Mouse (Mus musculus): ENCODE measurements around the gene E4f1. TPM values are rescaled to one million over a fixed set of nuclear protein-coding genes. Genes with fewer than 3 reads are reported as not detected.

E4f1 gene
- 12.2 and 24.5 TPM in 2 replicates for polyA plus RNA-seq (2015; fragmentation: Nextera tagmentation; extraction: Ambion mirVana)

DNA sequence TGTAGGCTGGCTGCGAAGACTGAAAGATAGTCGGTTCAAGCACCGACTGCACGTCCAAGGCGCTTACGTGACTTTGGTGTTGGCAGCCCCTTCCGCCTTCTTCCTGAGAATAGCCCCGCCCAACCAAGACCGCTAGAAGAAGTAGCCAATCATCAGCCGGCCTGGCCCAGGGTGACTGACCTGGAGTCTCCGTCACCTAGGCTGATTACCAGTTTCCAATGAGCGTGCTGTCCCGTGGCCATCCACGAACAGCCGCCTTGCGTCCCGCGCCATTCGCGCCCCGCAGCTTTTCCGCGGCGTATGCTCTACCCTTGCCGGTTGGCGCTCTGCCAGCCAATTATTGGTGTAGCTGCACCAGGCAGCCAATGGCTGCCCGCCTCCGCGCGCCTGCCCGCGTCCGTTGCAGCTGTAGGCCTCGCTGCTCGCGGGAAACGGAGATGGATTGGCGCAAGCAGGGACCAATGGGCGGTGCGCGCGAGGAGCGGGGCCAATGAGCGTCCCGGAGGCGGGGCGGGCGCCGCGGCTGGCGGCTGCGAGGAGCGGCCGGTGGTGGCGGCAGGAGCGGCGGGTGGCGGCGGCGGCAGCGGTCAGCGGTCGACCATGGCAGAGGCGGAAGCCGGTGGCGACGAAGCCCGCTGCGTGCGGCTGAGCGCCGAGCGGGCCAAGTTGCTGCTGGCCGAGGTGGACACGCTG lies at the start of gene E4f1, which contains the start of gene Pgp:
Gene E4f1, minus strand, starts transcription at position 404 of the 693 bp plus-strand sequence.
Gene Pgp, plus strand, starts transcription at position 483 of the 693 bp plus-strand sequence.
- DNase-seq (ENCODE audit: low spot score): peak; percentile 98

DNA sequence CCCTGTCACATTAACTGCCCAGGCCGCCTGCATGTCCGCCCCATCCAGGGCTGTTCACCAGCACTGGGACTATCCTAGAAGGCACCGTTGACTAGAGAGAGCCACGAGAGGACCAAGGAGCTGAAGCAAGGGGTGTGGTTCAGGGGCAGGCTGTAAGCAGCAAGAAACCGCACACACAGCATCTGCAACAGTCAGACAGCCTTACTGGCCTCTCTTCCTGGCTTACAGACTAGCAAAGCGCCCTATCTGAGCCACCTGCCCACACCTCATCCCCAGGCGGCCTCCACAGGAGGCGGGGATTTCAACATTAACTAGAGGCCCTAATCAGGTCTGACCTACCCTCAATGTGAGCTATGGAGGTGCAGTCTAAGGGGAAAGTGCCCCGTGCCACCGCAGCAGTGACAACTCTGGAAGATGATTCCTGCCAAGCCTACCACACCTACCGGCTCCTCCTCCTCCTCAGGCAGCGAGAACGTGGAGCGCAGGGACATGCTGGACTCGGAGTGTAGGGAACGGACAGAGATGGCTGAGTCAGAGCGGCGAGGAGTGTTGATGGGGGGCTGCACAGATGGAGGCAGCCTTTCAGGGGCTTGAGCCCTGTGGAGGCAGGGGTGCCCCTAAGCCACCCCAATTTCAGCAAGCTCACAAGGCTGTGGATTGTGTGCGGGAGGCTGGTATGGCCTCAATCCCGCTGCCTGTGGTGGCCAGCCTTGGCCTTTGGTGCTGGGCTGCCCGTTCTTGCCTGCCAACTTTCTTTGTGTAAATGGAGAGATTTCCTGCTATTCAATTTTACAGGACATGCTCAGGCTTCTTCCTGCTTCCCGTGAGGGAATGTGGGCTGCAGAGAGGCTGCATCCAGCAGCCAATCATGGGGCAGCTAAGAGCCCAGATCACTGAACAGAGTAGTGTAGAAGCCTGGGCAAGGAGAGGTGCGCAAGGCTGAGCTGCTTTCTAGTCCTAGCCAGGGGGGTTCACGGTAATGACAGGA lies 44.5 kb upstream of the E4f1 start:
- no peak for DNase-seq (ENCODE audit: low spot score)

DNA sequence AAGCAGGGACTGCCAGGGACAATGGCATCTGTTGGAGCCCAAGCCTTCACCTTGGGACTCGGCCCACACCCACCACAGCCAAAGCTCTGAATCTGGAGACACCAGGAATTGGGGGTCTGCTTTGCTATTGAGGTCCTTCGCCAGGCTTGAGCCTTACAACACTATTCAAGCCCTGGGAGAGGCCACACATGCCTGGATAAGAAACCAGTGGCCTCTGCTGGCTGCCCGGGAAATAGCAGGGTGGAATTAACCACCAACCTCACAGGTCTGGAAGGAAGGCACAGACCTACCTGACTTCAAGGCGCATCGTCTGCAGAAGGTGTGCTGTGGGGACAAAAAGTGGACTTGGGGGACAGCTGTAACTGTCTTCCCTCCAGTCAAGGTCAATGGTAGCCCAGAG lies 43.5 kb upstream of the E4f1 start:
- DNase-seq (ENCODE audit: low spot score): peak; percentile 15

DNA sequence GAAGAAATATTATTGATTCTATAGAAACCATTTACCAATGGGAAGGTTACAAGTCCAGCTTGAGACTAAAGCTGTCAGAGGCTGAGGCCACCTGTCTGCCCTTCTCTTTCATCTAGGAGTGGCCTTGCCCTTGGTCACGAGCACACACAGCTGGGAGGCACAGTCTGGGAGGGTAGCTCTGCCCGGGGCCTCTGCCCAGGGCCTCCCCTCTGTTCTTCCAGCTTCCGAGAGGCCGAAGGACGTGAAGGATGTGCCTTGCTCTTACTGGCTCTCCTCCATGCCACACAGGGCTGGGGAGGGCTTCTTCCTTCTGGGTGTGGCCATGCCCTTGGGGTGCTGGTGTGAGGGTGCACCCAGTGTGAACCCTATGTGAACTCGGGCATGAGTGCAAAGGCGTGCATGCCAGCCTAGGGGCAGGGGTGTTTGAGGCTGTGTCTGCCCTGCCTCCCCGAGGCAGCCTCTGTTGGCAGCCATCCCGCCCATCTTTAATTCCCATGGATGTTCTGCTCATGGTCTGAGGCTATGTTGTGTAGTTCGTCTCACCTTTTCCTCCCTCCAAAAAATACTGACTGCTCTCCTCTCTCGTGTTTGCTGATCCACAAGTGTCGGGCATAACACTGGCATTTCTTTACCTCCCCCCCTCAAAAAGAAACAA lies 37.8 kb upstream of the E4f1 start:
- DNase-seq (ENCODE audit: low spot score): no peak

DNA sequence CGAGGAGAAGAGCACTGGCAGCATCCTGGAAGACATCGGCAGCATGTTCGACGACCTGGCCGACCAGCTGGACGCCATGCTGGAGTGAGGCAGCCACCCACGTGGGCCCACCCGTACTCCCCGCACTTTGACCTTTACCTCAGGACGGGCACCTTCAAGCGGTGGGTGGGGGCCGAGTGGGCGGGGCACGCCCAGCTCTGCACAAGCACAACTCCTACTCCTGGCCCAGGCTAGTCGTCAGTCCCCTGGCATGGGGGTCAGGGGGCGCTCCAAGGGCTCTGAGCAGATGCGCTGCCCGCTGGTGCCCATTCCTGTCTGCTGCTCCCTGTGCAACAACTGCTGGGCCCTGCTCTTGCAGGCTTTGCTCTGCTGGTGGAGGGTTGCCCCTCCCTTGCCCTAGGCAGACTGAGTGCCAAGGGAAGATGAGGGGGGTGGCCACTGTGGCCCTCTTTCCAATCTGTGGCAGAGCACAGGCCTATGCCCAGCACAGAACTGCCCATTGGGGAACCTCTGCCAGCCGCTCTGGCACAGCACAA lies 37.1 kb upstream of the E4f1 start:
- DNase-seq (ENCODE audit: low spot score): no peak

DNA sequence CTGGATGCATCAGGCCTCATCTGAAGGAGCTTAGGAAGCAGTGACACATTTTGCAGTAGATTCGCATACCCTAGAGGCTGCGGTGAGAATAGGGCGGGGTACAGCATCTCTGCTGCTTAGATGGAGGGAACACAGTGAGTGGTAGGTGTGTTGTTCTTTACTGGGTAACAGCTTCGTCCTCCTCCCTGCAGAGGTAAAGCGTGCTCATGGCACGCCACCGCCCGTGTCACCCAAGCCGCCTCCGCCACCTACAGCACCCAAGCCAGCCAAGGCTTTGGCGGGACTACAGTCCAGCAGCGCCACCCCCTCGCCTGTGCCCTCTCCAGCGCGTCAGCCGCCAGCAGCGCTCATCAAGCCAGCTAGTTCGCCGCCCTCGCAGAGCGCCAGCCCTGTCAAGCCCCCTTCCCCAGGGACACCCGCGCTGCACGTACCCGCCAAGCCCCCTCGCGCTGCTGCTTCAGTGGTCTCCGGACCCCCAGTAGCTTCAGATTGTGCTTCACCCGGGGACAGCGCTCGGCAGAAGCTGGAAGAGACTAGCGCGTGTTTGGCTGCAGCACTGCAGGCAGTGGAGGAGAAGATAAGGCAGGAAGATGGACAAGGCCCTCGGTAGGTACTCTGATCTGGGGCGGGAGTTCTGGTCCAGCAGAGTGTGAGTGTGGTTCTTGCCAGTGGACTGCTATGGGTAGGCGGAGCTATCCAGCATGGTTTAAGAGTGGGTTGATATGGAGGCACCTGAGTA lies 36.4 kb upstream of the E4f1 start:
- DNase-seq (ENCODE audit: low spot score): no peak

DNA sequence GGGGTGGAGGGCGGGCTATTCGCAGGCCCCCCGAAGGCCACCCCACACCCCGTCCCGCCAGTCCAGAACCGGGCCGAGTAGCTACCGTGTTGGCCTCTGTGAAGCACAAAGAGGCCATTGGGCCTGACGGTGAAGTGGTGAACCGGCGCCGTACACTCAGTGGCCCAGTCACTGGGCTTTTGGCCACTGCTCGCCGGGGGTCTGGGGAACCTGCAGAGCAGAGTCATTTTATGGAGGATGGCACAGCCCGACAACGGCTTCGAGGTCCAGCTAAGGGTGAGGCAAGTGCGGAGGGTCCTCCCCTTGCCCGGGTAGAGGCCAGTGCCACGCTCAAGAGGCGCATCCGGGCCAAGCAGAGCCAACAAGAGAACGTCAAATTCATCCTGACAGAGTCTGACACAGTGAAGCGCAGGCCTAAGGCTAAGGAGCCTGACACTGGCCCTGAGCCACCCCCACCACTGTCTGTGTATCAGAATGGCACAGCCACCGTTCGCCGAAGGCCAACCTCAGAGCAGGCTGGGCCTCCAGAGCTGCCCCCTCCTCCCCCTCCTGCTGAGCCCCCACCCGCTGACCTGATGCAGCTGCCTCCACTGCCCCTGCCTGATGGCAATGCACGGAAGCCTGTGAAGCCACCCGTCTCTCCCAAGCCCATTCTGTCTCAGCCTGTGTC lies 35.3 kb upstream of the E4f1 start:
- DNase-seq (ENCODE audit: low spot score): no peak

DNA sequence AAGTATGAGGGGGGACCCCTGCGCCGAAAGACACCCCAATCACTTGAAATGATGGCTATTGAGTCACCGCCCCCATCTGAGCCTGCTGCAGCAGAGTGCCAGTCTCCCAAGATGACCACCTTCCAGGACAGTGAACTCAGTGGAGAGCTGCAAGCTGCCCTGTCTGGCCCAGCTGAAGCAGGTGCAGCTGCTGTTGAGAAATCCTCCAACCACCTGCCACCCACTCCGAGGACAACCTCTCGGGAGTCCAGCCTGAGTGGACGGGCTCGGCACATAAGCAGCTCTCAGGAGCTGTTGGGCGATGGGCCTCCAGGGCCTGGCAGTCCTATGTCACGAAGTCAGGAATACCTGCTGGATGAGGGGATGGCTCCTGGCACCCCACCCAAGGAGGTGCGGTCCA lies 34.0 kb upstream of the E4f1 start:
- no peak for DNase-seq (ENCODE audit: low spot score)

DNA sequence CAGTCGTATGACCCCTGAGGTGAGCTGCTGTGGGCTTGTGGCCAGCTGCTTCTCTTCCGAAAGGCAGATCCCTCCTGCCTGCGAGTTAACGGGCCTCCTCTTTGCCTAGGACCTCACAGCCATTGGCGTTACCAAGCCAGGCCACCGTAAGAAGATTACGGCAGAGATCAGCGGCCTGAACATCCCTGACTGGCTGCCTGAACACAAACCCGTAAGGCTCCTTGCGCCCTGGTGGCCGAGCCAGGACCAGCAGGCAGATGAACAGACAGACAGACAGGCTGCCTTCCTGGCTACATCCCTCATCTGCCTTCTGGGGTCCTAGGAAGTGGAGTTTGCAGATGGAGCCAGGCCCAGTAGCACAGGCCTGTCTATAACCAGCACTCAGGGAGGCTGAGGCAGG lies 32.1 kb upstream of the E4f1 start:
- no peak for DNase-seq (ENCODE audit: low spot score)

DNA sequence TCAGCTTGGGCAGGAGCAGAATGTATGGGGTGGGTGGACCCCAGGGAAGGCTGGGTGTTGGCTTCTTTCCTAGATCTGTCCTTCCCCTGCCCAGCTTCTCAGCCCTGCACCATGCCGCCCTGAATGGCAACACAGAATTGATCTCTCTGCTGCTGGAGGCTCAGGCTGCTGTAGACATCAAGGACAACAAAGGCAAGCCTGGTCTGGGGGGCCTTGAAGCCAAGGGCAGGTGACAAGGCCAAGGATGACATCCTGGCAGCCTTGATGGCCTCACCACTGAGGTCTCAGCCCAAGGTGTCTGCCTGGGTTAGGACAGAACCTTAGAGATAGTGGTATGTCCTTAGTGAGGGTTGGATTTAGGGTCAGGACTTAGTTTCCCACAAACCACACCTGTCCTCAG lies 25.9 kb upstream of the E4f1 start:
- DNase-seq (ENCODE audit: low spot score): no peak

DNA sequence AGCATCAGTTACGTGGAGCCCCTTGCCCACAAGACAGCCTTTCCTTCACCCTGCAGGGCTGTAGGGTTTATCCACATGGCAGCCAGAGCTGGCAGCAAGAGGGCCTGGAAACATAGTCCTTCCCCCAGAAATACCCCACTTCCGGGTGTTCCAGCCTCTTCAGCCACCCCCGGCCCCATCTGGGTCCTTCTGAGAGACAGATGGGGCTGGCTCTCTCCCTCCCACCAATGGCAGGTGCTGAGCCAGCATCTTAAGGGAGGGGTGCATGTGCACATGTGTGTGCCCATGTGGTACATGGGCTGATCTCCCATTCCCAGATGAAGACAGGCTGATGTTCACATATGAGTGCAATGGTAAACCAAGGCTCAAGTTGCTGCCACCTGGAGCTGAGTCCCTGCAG lies 25.3 kb upstream of the E4f1 start:
- DNase-seq (ENCODE audit: low spot score): no peak

DNA sequence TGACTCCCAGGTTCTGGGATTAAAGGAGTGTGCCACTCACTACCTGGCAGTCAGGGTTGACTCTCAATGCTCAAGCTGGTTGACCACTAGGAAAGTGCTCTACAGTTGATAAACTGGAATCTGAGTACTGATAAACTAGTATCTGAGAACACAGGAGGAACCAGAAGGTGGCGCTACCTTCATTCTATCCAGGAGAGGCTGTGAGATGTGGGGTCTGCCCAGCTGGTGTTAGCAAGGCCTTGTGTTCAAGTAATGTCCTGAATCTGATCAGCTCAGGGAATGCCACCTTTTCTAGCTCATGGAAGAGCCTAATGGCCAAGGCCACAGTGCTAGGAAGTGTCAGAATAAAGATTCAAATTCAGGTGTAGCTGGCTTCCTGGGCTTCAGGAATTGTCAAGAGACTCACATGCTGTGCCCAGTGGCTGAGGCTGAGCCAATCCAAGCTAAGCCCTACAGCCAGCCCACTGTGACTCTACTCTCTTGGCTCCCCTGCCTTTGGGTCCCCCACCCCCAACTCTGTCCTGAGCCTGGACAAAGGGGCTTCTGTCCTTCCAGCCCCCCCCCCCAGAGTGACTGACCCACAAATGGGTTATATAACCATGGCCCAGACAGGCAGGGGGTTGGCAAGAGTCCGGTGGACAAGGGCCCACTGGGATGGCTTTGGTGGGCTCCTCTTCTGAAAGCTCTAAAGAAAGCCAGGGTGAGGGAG lies 24.7 kb upstream of the E4f1 start:
- peak; percentile 55 for DNase-seq (ENCODE audit: low spot score)

DNA sequence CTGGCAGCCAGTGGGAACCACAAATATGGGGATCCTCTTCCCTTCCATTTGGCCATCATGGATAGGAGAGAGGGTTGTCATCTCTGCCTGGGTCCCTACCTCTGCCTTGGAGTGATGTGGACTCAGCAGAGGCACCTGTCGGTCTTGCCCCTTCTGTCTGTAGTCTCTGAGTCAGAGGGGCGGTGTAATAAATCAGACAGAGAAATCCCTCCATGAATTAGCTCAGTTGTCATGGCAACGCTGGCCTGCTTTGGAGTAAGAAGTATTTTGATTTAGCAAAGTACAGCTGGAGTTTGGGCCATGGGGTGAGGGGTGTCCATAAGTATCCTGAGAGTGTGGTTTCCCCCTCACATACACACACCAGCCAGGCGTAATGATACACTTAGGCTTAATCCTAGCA lies 20.3 kb upstream of the E4f1 start:
- DNase-seq (ENCODE audit: low spot score): no peak

DNA sequence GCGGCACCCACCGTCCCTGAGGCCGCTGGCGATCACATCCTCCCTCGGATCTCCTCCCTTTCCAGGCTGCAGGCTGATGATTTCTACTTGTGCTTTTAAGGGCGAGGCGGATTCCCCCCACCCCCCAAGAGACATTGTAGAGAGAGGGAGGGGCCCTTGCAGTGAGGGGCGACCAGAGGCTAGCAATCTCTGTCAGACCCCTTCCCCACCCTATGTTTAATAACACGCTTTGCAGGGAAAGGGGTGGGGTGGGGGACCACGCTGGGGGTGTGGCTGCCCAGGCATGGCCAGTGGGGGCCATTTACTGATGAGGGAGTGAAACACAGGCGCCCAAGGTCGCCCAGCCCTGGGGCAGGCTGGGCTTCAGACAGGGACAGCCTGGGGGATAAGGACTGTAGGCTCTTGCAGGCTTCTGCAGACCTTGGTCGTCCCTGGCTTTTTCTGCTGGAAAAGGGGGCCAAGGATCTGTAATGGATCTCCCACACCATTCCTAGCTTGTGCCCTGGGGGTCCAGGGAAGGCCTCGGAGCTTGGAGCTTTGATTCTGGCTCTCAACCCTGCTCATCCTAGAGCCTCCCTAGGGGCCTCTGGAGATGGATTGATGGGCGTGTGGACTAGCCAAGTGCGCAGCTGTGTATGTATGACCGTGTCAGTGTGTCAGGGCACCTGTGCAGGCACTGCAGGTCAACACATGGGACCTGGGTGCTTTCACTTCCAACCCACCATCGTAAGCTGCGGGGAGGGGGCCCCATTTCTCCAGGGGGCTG lies 19.3 kb upstream of the E4f1 start:
- no peak for DNase-seq (ENCODE audit: low spot score)

DNA sequence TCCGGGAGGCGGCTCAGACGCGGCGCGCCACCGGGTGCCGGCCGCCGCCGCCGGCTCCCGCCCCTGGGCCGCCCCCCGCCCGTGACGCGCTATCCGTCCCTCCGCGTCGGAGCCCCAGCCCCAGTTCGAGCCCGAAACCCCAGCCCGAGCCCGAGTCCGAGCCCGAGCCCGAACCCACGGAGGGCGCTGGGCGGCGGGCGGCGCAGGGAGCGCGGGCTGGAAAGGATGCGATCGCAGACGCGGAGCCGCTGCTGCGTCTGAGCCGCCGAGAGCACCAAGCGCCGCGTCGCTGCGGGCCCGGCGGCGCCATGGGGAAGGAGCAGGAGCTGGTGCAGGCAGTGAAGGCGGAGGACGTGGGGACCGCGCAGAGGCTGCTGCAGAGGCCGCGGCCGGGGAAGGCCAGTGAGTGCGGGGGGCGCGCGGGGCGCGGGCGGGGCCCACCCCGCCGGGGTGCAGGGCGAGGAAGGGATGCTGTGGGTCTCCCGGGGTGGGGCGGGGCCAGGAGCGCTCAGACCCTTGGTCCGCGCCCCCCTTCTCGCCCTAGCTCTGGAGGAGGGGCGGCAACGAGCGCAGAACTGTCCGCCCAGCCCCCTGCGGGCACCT lies 18.6 kb upstream of the E4f1 start:
- peak; percentile 33 for DNase-seq (ENCODE audit: low spot score)

DNA sequence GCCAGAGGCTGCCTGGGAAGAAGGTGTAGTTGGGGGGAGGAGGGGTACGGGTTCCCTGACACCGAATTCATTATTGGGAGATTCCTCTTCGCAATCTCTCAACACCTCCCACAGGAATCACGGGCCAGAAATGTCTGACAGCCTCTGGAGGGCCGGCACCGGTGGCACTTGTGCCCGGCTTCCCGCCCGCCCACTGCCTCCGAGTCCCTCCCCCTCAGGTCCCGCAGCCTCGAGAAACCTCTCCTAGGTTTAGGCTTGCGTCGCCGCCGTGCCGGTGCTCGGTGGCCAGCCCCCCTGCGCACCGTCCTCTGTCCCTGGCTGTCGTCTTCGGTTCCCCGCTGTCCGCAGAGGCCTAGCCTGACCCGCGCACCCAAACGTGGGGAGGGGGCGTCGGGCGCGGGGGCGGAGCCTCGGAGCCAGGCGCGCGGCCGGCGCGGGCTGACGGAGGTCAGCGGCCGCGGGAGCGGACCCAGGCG lies 18.1 kb upstream of the E4f1 start, which contains the start of gene Caskin1:
Gene Caskin1, plus strand, starts transcription at position 416 of the 476 bp plus-strand sequence.
- DNase-seq (ENCODE audit: low spot score): no peak

DNA sequence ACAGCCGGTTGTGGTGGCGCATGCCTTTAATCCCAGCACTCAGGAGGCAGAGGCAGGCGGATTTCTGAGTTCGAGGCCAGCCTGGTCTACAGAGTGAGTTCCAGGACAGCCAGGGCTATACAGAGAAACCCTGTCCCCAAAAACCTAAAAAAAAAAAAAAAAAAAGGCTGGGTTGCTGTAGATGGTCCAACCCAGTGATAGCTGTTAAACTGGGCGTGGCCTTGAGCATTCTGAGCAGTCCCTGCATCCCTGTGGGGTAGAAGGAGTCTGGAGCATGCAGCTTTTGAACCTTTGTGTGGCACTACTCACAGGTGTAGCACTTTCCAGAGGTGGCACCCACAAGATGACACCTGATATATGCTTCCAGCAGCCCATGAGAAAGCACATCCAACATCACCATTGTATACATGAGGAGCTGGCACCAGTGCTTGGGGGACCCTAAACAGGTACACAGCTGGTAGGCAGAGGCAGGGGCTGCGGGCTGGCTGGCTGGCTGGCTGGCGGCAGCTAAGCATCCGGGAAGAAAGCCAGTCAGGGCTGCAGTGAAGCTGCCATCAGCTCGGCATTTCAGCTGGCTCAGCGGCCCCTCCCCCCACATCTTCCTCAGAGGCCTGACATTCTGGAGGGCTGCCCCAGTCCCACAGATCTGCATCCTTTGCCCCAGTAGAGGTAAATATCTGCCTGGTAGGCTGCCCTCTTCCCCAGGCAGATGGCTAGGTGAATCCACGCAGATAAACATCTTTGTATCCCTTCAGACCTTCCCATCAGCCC lies 15.2 kb upstream of the E4f1 start:
- peak; percentile 35 for DNase-seq (ENCODE audit: low spot score)
